Mouse (Mus musculus): Measurements from ENCODE around the gene Gprin3. TPM values are rescaled to one million over a fixed set of nuclear protein-coding genes. Genes with fewer than 3 reads are reported as not detected.
"Not testable (repeated sequence)": the region's sequence is repeated elsewhere in the genome, so short reads cannot be mapped to it uniquely, and the experiment has no call there.

The Gprin3 gene
- polyA plus RNA-seq, 1 experiment from 2014 or later: 1.4 TPM

GRCm38 (mm10) chr6:59311241-59311640 lies 114.9 kb downstream of the Gprin3 start:
- no peak overlapping the region for H3K4me2 ChIP-seq (replicated peaks; ENCODE audit: low read depth, low read length)
- no peaks in the 10 kb centered on the region for H3K36me3 ChIP-seq (ENCODE audit: control insufficient read depth, insufficient read depth, low read length)
- H3K9ac ChIP-seq (ENCODE audit: low read depth, low read length): no peak overlapping the region
- H3K4me3 ChIP-seq (ENCODE audit: low read length): no peak overlapping the region
- WGBS: 100% methylated on average over 2 of the region's 2 CpGs
- H3K4me1 ChIP-seq (ENCODE audit: control insufficient read depth, insufficient read depth, low read length): no peaks in the 10 kb centered on the region
- H3K27me3 ChIP-seq (ENCODE audit: control insufficient read depth, insufficient read depth, low read length): no peaks in the 10 kb centered on the region
- no peak for ATAC-seq (ENCODE audit: low FRiP score, low TSS enrichment)
- no peaks in the 10 kb centered on the region for H3K9me3 ChIP-seq (ENCODE audit: control insufficient read depth, low read length)
- H3K27ac ChIP-seq (ENCODE audit: low read depth, low read length): no peak overlapping the region

- not testable (repeated sequence) for H3K4me3 ChIP-seq (ENCODE audit: low read length); H3K27ac ChIP-seq (ENCODE audit: low read depth, low read length); H3K4me2 ChIP-seq (replicated peaks; ENCODE audit: low read depth, low read length); H3K27me3 ChIP-seq (ENCODE audit: control insufficient read depth, insufficient read depth, low read length); ATAC-seq (ENCODE audit: low FRiP score, low TSS enrichment); H3K36me3 ChIP-seq (ENCODE audit: control insufficient read depth, insufficient read depth, low read length); H3K9ac ChIP-seq (ENCODE audit: low read depth, low read length); H3K9me3 ChIP-seq (ENCODE audit: control insufficient read depth, low read length); H3K4me1 ChIP-seq (ENCODE audit: control insufficient read depth, insufficient read depth, low read length)
- 87% methylated on average over 2 of the region's 2 CpGs for WGBS
Measured at GRCm38 (mm10) chr6:59304235-59304942, 121.7 kb downstream of the Gprin3 start.

DNA sequence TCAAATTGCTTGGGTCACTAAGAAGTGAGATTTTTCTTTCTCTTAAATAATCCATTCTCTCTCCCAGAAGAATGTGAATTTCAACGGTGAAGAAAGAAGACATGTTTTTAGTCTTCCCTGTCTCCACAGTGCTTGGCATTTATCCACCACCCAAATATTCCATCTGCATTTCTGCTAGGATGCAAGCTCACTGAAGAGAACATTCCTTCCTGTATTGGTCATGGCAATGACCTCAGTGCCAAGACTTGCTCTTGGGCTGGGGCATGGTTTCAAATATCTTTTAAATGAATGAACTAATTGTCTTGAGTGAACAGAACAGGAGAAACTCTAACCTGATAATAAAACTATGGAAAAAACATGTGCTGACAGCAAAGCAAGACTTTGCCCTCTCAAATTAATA lies 123.1 kb downstream of the Gprin3 start:
- WGBS: 84% methylated on average over 1 of the region's 1 CpGs
- H3K36me3 ChIP-seq (ENCODE audit: control insufficient read depth, insufficient read depth, low read length): no peaks in the 10 kb centered on the region
- no peaks in the 10 kb centered on the region for H3K9me3 ChIP-seq (ENCODE audit: control insufficient read depth, low read length)
- no peak for ATAC-seq (ENCODE audit: low FRiP score, low TSS enrichment)
- H3K4me1 ChIP-seq (ENCODE audit: control insufficient read depth, insufficient read depth, low read length): no peaks in the 10 kb centered on the region
- no peak overlapping the region for H3K9ac ChIP-seq (ENCODE audit: low read depth, low read length)
- no peak overlapping the region for H3K4me3 ChIP-seq (ENCODE audit: low read length)
- H3K4me2 ChIP-seq (replicated peaks; ENCODE audit: low read depth, low read length): no peak overlapping the region
- no peaks in the 10 kb centered on the region for H3K27me3 ChIP-seq (ENCODE audit: control insufficient read depth, insufficient read depth, low read length)
- no peak overlapping the region for H3K27ac ChIP-seq (ENCODE audit: low read depth, low read length)

Other genes with a start within 250 kb of the Gprin3 start
- 11.9 and 13.0 TPM in 2 replicates for gene Tigd2, start 217.4 kb downstream of the Gprin3 start, polyA plus RNA-seq (2014; fragmentation: Nextera tagmentation; extraction: Ambion mirVana)